ENCODE assay signal across 9 mouse cellular contexts in the genomic region with DNA sequence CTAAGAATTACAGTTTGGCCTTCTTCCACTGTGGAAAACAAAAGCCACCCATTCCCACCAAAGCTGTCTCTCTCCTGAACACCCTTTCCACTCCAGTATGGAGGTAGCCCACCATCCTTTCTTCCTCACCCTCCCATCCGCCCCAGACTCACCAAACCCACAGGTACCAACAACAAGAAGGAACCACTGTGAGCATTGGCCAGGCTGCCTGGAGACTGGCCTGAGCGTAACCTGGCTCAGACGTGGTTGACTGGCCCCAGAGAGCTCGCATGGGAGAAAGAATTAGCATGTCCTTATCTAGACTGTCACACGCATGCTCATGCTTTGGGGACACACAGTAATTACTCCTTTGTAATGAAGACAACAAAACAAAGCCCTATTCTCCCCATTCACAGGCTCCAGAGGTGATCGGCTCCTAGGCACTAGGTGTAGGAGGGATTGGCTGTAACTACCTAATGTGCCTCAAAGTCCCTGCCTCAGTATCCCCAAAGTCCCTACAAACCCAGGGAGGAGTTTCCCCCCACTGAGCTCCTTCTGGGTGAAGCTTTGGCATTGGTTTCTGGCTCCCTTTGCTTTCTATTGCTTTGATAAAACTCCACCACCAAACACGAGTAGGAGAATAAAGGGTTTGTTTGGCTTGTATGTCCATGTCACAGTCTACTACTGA. TPM values are rescaled to one million over a fixed set of nuclear protein-coding genes. Genes with fewer than 3 reads are reported as not detected.
DNase-seq lines count a peak whose midpoint lies in the region; ATAC-seq lines count a peak whose summit lies in the region.
"Had no signal": no experiment of that assay in that cellular context is flagged by ENCODE, and none has a peak within 500 bp of the region (broad histone marks: within the 10 kb centered on the region; RNA-seq: fewer than 3 reads in every experiment).

No protein-coding gene starts in this region.

- H3K4me2 ChIP-seq in lung, embryonic 15.5 days = no peak overlapping the region
- no peak overlapping the region for H3K4me2 ChIP-seq in forebrain, embryonic 14.5 days (ENCODE audit: low read length)
- H3K4me2 ChIP-seq in limb, embryonic 12.5 days = no peak overlapping the region
- no peak overlapping the region for H3K4me2 ChIP-seq in stomach, embryonic 16.5 days (ENCODE audit: low read depth, low read length)
- H3K4me2 ChIP-seq: liver, embryonic 15.5 days had no signal

- no peak for DNase-seq in lung, postnatal 25 days (ENCODE audit: low spot score)
- DNase-seq in forebrain, embryonic 14.5 days (ENCODE audit: low spot score) = no peak
- no peak for DNase-seq in layer of hippocampus, adult 9-10 months (ENCODE audit: low spot score)
- no peak for DNase-seq in left cerebral cortex, postnatal 14 days (ENCODE audit: low spot score in 2 of 2)

- peak overlapping the region; percentile 97 for H3K27ac ChIP-seq in lung, embryonic 15.5 days
- H3K27ac ChIP-seq in forebrain, embryonic 14.5 days (ENCODE audit: low read depth, low read length) = peak overlapping the region; percentile 67; the same call in 1 of the 2 replicates
- peak overlapping the region; percentile 93 for H3K27ac ChIP-seq in limb, embryonic 12.5 days
- H3K27ac ChIP-seq in stomach, embryonic 16.5 days (ENCODE audit: low read length) = peak overlapping the region; percentile 76
- H3K27ac ChIP-seq: liver, embryonic 15.5 days had no signal

- no peaks in the 10 kb centered on the region for H3K27me3 ChIP-seq in lung, embryonic 15.5 days
- H3K27me3 ChIP-seq in forebrain, embryonic 14.5 days (replicated peaks; ENCODE audit: control insufficient read depth, insufficient read depth, low read length) = no peaks in the 10 kb centered on the region
- no peaks in the 10 kb centered on the region for H3K27me3 ChIP-seq in limb, embryonic 12.5 days
- H3K27me3 ChIP-seq in stomach, embryonic 16.5 days (ENCODE audit: control insufficient read depth, insufficient read depth, low read length) = no peaks in the 10 kb centered on the region
- H3K27me3 ChIP-seq: liver, embryonic 15.5 days; Patski had no signal

- peak overlapping the region; percentile 24; the same call in 1 of the 2 replicates for H3K9ac ChIP-seq in lung, embryonic 15.5 days
- no peak overlapping the region for H3K9ac ChIP-seq in forebrain, embryonic 14.5 days (ENCODE audit: low read length)
- H3K9ac ChIP-seq in limb, embryonic 12.5 days (replicated peaks) = no peak overlapping the region
- H3K9ac ChIP-seq in stomach, embryonic 16.5 days (ENCODE audit: low read length) = no peak overlapping the region
- H3K9ac ChIP-seq: liver, embryonic 15.5 days had no signal

- no peaks in the 10 kb centered on the region for H3K9me3 ChIP-seq in lung, embryonic 15.5 days
- H3K9me3 ChIP-seq in forebrain, embryonic 14.5 days (replicated peaks; ENCODE audit: control insufficient read depth, low read length) = no peaks in the 10 kb centered on the region
- H3K9me3 ChIP-seq in limb, embryonic 12.5 days = no peaks in the 10 kb centered on the region
- no peaks in the 10 kb centered on the region for H3K9me3 ChIP-seq in stomach, embryonic 16.5 days (replicated peaks; ENCODE audit: control insufficient read depth, low read length)
- H3K9me3 ChIP-seq: liver, embryonic 15.5 days had no signal

- intact Hi-C loops in left cerebral cortex, postnatal 14 days (cut with DNase I) = no loop called here

- no peak; the same call in 1 of the 2 replicates for ATAC-seq in lung, embryonic 15.5 days (ENCODE audit: borderline replicate concordance, extremely low read depth, low FRiP score, low TSS enrichment)
- peak; percentile 51; the same call in 1 of the 2 replicates for ATAC-seq in forebrain, embryonic 14.5 days
- ATAC-seq in limb, embryonic 12.5 days (ENCODE audit: insufficient number of reproducible peaks, insufficient read depth, low FRiP score, low TSS enrichment, low read depth) = no peak
- peak; percentile 9; the same call in 1 of the 2 replicates for ATAC-seq in stomach, embryonic 16.5 days (ENCODE audit: insufficient read depth, low FRiP score)

- peaks cover 29% of the 10 kb centered on the region for H3K36me3 ChIP-seq in lung, embryonic 15.5 days
- peaks cover 44% of the 10 kb centered on the region for H3K36me3 ChIP-seq in forebrain, embryonic 14.5 days (ENCODE audit: control insufficient read depth, insufficient read depth, low read length)
- peaks cover 72% of the 10 kb centered on the region for H3K36me3 ChIP-seq in limb, embryonic 12.5 days
- peaks cover 14% of the 10 kb centered on the region for H3K36me3 ChIP-seq in stomach, embryonic 16.5 days (ENCODE audit: control insufficient read depth, insufficient read depth, low read length)
- H3K36me3 ChIP-seq: liver, embryonic 15.5 days had no signal

- 72% methylated on average over 7 of the region's 7 CpGs for WGBS in lung, embryonic 15.5 days
- WGBS in forebrain, embryonic 14.5 days = 27% methylated on average over 7 of the region's 7 CpGs
- 88% methylated on average over 7 of the region's 7 CpGs for WGBS in limb, embryonic 12.5 days
- 72% methylated on average over 7 of the region's 7 CpGs for WGBS in stomach, embryonic 16.5 days

- no peak overlapping the region for H3K4me3 ChIP-seq in lung, embryonic 15.5 days
- H3K4me3 ChIP-seq in forebrain, embryonic 14.5 days (ENCODE audit: low read depth, low read length) = no peak overlapping the region
- H3K4me3 ChIP-seq in limb, embryonic 12.5 days (replicated peaks) = no peak overlapping the region
- no peak overlapping the region for H3K4me3 ChIP-seq in stomach, embryonic 16.5 days (replicated peaks; ENCODE audit: low read length)
- H3K4me3 ChIP-seq: liver, embryonic 15.5 days had no signal

- peaks cover 27% of the 10 kb centered on the region for H3K4me1 ChIP-seq in lung, embryonic 15.5 days
- 0 out of 2 replicates have a peak, but pooled peaks cover 3% of the 10 kb centered on the region for H3K4me1 ChIP-seq in forebrain, embryonic 14.5 days (ENCODE audit: control insufficient read depth, insufficient read depth, low read length)
- 0 out of 2 replicates have a peak, but pooled peaks cover 12% of the 10 kb centered on the region for H3K4me1 ChIP-seq in limb, embryonic 12.5 days (replicated peaks)
- H3K4me1 ChIP-seq in stomach, embryonic 16.5 days (ENCODE audit: control insufficient read depth, insufficient read depth, low read length) = peaks cover 10% of the 10 kb centered on the region; the same call in 1 of the 2 replicates

RNA-seq across cellular contexts. Expression of a gene that starts 36.6 kb away (rescaled TPM):
- polyA plus RNA-seq in lung, embryonic 15.5 days (2015; fragmentation: Nextera tagmentation; extraction: Ambion mirVana) = 21.8 and 24.3 TPM in 2 replicates
- 13.4 and 17.0 TPM in 2 replicates for polyA plus RNA-seq in forebrain, embryonic 14.5 days (2014; fragmentation: Nextera tagmentation; extraction: Ambion mirVana)
- 27.7 and 29.4 TPM in 2 replicates for polyA plus RNA-seq in limb, embryonic 12.5 days (2016; fragmentation: Nextera tagmentation; extraction: Ambion mirVana)
- polyA plus RNA-seq in stomach, embryonic 16.5 days (2015; fragmentation: Nextera tagmentation; extraction: Ambion mirVana) = 21.3 and 21.5 TPM in 2 replicates
- 10 to 100 TPM; 20.7 to 23.2 TPM for total RNA-seq in left cerebral cortex, postnatal 14 days (2021)

Comparison
In these comparisons a context has a peak if more than half of its experiments do, and no peak if none do; other contexts are left out.
1. ATAC-seq: peak in forebrain, embryonic 14.5 days (single experiment) and stomach, embryonic 16.5 days (single experiment); none in lung, embryonic 15.5 days (single experiment) and limb, embryonic 12.5 days (single experiment).
2. Peak in every context shown above with its lines, with median percentiles within 50 percentile points of each other: H3K27ac ChIP-seq.